Comparison of ENCODE assay signal across 11 mouse cellular contexts in the genomic region with DNA sequence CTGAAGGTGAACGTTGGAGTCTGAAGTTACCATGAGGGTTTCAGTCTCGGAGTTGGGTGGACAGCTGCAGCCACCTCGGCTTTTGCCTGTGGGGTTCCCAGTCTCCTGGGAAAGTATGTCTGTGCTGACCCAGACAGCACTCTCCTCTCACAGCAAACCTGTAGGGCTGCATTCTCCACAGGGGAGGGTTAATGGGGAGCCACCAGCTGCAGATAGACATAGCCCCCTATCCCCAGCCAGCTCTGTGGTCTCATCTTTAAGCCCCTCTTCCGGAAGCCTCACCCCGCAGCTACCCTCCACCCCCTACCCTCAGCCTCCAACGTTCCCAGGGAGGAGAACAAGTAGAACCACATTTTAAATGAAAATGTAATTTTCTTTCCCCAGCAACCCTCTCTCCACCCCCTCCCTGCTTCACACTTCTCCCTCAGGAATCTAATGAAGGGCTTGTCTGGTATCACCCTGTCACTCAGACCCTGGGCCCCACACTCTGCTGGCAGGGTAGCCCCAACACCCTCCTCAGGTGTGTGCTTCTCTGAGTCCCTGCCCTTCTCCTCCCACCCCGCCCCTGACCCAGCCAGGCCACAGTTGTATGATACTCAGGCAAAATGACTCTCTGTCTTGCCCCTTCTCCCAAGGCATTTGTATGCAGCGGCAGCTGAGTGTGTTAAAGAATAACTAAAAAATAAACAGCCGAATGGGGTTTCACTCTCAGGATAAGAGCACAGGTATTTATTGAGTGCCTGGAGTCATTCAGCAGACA. TPM values are rescaled to one million over a fixed set of nuclear protein-coding genes. Genes with fewer than 3 reads are reported as not detected.
DNase-seq lines count a peak whose midpoint lies in the region; ATAC-seq lines count a peak whose summit lies in the region.
"Had no signal": no experiment of that assay in that cellular context is flagged by ENCODE, and none has a peak within 500 bp of the region (broad histone marks: within the 10 kb centered on the region; RNA-seq: fewer than 3 reads in every experiment).

No protein-coding gene starts in this region.

- H3K27me3 ChIP-seq in heart, embryonic 12.5 days (replicated peaks): no peaks in the 10 kb centered on the region
- H3K27me3 ChIP-seq in embryonic facial prominence, embryonic 12.5 days: no peaks in the 10 kb centered on the region
- H3K27me3 ChIP-seq in limb, embryonic 15.5 days: no peaks in the 10 kb centered on the region
- no peaks in the 10 kb centered on the region for H3K27me3 ChIP-seq in forebrain, embryonic 14.5 days (replicated peaks; ENCODE audit: control insufficient read depth, insufficient read depth, low read length)

- H3K4me1 ChIP-seq in heart, embryonic 12.5 days (replicated peaks): peaks cover 17% of the 10 kb centered on the region
- H3K4me1 ChIP-seq in embryonic facial prominence, embryonic 12.5 days: peaks cover 19% of the 10 kb centered on the region
- H3K4me1 ChIP-seq in limb, embryonic 15.5 days: peaks cover 11% of the 10 kb centered on the region
- H3K4me1 ChIP-seq in forebrain, embryonic 14.5 days (ENCODE audit: control insufficient read depth, insufficient read depth, low read length): no peaks in the 10 kb centered on the region

- intact Hi-C loops in heart, postnatal 10 days (cut with DNase I): no loop called here

- 45% methylated on average over 9 of the region's 9 CpGs for WGBS in heart, embryonic 12.5 days
- 48% methylated on average over 9 of the region's 9 CpGs for WGBS in embryonic facial prominence, embryonic 12.5 days
- WGBS in limb, embryonic 15.5 days: 43% methylated on average over 9 of the region's 9 CpGs
- WGBS in forebrain, embryonic 14.5 days: 72% methylated on average over 9 of the region's 9 CpGs

- no peaks in the 10 kb centered on the region for H3K36me3 ChIP-seq in heart, embryonic 12.5 days
- H3K36me3 ChIP-seq in embryonic facial prominence, embryonic 12.5 days: no peaks in the 10 kb centered on the region
- no peaks in the 10 kb centered on the region for H3K36me3 ChIP-seq in limb, embryonic 15.5 days
- H3K36me3 ChIP-seq in forebrain, embryonic 14.5 days (ENCODE audit: control insufficient read depth, insufficient read depth, low read length): no peaks in the 10 kb centered on the region

- H3K9me3 ChIP-seq in heart, embryonic 12.5 days (replicated peaks): no peaks in the 10 kb centered on the region
- no peaks in the 10 kb centered on the region for H3K9me3 ChIP-seq in embryonic facial prominence, embryonic 12.5 days
- H3K9me3 ChIP-seq in limb, embryonic 15.5 days: no peaks in the 10 kb centered on the region
- no peaks in the 10 kb centered on the region for H3K9me3 ChIP-seq in forebrain, embryonic 14.5 days (replicated peaks; ENCODE audit: control insufficient read depth, low read length)

- H3K9ac ChIP-seq in heart, embryonic 12.5 days: peak overlapping the region; percentile 16; the same call in 1 of the 2 replicates
- no peak overlapping the region for H3K9ac ChIP-seq in embryonic facial prominence, embryonic 12.5 days
- no peak overlapping the region for H3K9ac ChIP-seq in limb, embryonic 15.5 days
- no peak overlapping the region for H3K9ac ChIP-seq in forebrain, embryonic 14.5 days (ENCODE audit: low read length)

- no peak for DNase-seq in heart, postnatal 10 days
- peak; percentile 67 for DNase-seq in kidney, adult 9 months
- no peak for DNase-seq in right cerebral cortex, postnatal 4 days
- no peak for DNase-seq in cerebellum, postnatal 10 days
- DNase-seq in forebrain, embryonic 14.5 days (ENCODE audit: low spot score): no peak
- DNase-seq: adrenal gland, adult 2 months; cerebellum, postnatal 14 days had no signal

- H3K4me3 ChIP-seq in heart, embryonic 12.5 days: no peak overlapping the region
- no peak overlapping the region for H3K4me3 ChIP-seq in embryonic facial prominence, embryonic 12.5 days
- no peak overlapping the region for H3K4me3 ChIP-seq in limb, embryonic 15.5 days
- H3K4me3 ChIP-seq in forebrain, embryonic 14.5 days (ENCODE audit: low read depth, low read length): no peak overlapping the region
- H3K4me3 ChIP-seq: myocyte had no signal

- no peak for ATAC-seq in heart, embryonic 12.5 days (ENCODE audit: insufficient number of reproducible peaks, low FRiP score)
- ATAC-seq in embryonic facial prominence, embryonic 12.5 days (ENCODE audit: insufficient number of reproducible peaks, insufficient read depth, low FRiP score, low TSS enrichment): peak; percentile 60
- no peak for ATAC-seq in limb, embryonic 15.5 days (ENCODE audit: insufficient number of reproducible peaks, low FRiP score, low TSS enrichment, low read depth)
- ATAC-seq in forebrain, embryonic 14.5 days: no peak

- no peak overlapping the region for H3K27ac ChIP-seq in heart, embryonic 12.5 days (ENCODE audit: poor library complexity, severe bottlenecking)
- peak overlapping the region; percentile 37; the same call in 1 of the 2 replicates for H3K27ac ChIP-seq in embryonic facial prominence, embryonic 12.5 days
- peak overlapping the region; percentile 43 for H3K27ac ChIP-seq in limb, embryonic 15.5 days
- H3K27ac ChIP-seq in forebrain, embryonic 14.5 days (ENCODE audit: low read depth, low read length): no peak overlapping the region

- no peak overlapping the region for H3K4me2 ChIP-seq in heart, embryonic 12.5 days
- no peak overlapping the region for H3K4me2 ChIP-seq in embryonic facial prominence, embryonic 12.5 days (replicated peaks)
- H3K4me2 ChIP-seq in limb, embryonic 15.5 days: no peak overlapping the region
- no peak overlapping the region for H3K4me2 ChIP-seq in forebrain, embryonic 14.5 days (ENCODE audit: low read length)

RNA-seq across cellular contexts. Expression of gene Abca4, which starts 14.4 kb away (rescaled TPM):
- 3.6 and 4.0 TPM in 2 replicates for polyA plus RNA-seq in heart, embryonic 12.5 days (2016; fragmentation: Nextera tagmentation; extraction: Ambion mirVana)
- total RNA-seq in heart, postnatal 10 days (2021): 1 to 10 TPM; 4.5 to 5.3 TPM
- polyA plus RNA-seq in embryonic facial prominence, embryonic 12.5 days (2016; fragmentation: Nextera tagmentation; extraction: Ambion mirVana): 1.2 and 1.3 TPM in 2 replicates
- polyA plus RNA-seq in limb, embryonic 15.5 days (2015; fragmentation: Nextera tagmentation; extraction: Ambion mirVana): 1.0 and 1.2 TPM in 2 replicates
- 0.48 and 1.4 TPM in 2 replicates for polyA plus RNA-seq in forebrain, embryonic 14.5 days (2014; fragmentation: Nextera tagmentation; extraction: Ambion mirVana)

Comparison
In these comparisons a context has a peak if more than half of its experiments do, and no peak if none do; other contexts are left out.
1. H3K27ac ChIP-seq: peak in embryonic facial prominence, embryonic 12.5 days (single experiment) and limb, embryonic 15.5 days (single experiment); none in heart, embryonic 12.5 days (single experiment) and forebrain, embryonic 14.5 days (single experiment).